Mouse (Mus musculus): ENCODE measurements at regions not wholly inside any gene's neighbourhood (a gene's known extent, or its start where the extent isn't known, plus 50 kb on each side); places are given as distances from the start of the nearest gene placed in this dataset.

GRCm38 (mm10) chr1:42233289-42233688 is 462.3 kb upstream of the Pou3f3 start:
- no peaks in the 10 kb centered on the region for H3K9me3 ChIP-seq (replicated peaks; ENCODE audit: control insufficient read depth, low read length)
- no peaks in the 10 kb centered on the region for H3K27me3 ChIP-seq (ENCODE audit: control insufficient read depth, insufficient read depth, low read length)
- WGBS = 26% methylated on average over 10 of the region's 10 CpGs
- no peaks in the 10 kb centered on the region for H3K36me3 ChIP-seq (ENCODE audit: control insufficient read depth, insufficient read depth, low read length)
- no peaks in the 10 kb centered on the region for H3K4me1 ChIP-seq (ENCODE audit: control insufficient read depth, insufficient read depth, low read length)
- H3K4me3 ChIP-seq (replicated peaks; ENCODE audit: low read length) = no peak overlapping the region
- no peak overlapping the region for H3K27ac ChIP-seq (ENCODE audit: low read length)
- H3K9ac ChIP-seq (ENCODE audit: low read length) = no peak overlapping the region
- no peak for ATAC-seq (ENCODE audit: insufficient read depth, low FRiP score)
- no peak overlapping the region for H3K4me2 ChIP-seq (ENCODE audit: low read depth, low read length)

GRCm38 (mm10) chr1:42236466-42237010 is 459.0 kb upstream of the Pou3f3 start:
- WGBS = 79% methylated on average over 2 of the region's 2 CpGs
- Histone ChIP-seq H3K27me3 (ENCODE audit: control insufficient read depth, insufficient read depth, low read length) (no peaks in the 10 kb centered on the region), H3K9me3 (replicated peaks; ENCODE audit: control insufficient read depth, low read length) (no peaks in the 10 kb centered on the region), H3K36me3 (ENCODE audit: control insufficient read depth, insufficient read depth, low read length) (no peaks in the 10 kb centered on the region), H3K27ac (ENCODE audit: low read length) (no peak overlapping the region), H3K4me1 (ENCODE audit: control insufficient read depth, insufficient read depth, low read length) (no peaks in the 10 kb centered on the region), H3K9ac (ENCODE audit: low read length) (no peak overlapping the region), H3K4me3 (replicated peaks; ENCODE audit: low read length) (no peak overlapping the region), H3K4me2 (ENCODE audit: low read depth, low read length) (no peak overlapping the region)
- ATAC-seq (ENCODE audit: insufficient read depth, low FRiP score) = no peak

- Histone ChIP-seq H3K4me2 (ENCODE audit: low read depth, low read length) (no peak overlapping the region), H3K27me3 (ENCODE audit: control insufficient read depth, insufficient read depth, low read length) (no peaks in the 10 kb centered on the region), H3K9me3 (replicated peaks; ENCODE audit: control insufficient read depth, low read length) (no peaks in the 10 kb centered on the region), H3K27ac (ENCODE audit: low read length) (no peak overlapping the region), H3K9ac (ENCODE audit: low read length) (no peak overlapping the region), H3K4me1 (ENCODE audit: control insufficient read depth, insufficient read depth, low read length) (0 out of 2 replicates have a peak, but pooled peaks cover 3% of the 10 kb centered on the region), H3K36me3 (ENCODE audit: control insufficient read depth, insufficient read depth, low read length) (no peaks in the 10 kb centered on the region), H3K4me3 (replicated peaks; ENCODE audit: low read length) (no peak overlapping the region)
- WGBS = 85% methylated on average over 3 of the region's 3 CpGs
- no peak for ATAC-seq (ENCODE audit: insufficient read depth, low FRiP score)
Observed at GRCm38 (mm10) chr1:42238408-42238807, 457.2 kb upstream of the Pou3f3 start.

- Histone ChIP-seq H3K9me3 (replicated peaks; ENCODE audit: control insufficient read depth, low read length) (no peaks in the 10 kb centered on the region), H3K27me3 (ENCODE audit: control insufficient read depth, insufficient read depth, low read length) (no peaks in the 10 kb centered on the region), H3K4me2 (ENCODE audit: low read depth, low read length) (no peak overlapping the region), H3K4me3 (replicated peaks; ENCODE audit: low read length) (no peak overlapping the region), H3K36me3 (ENCODE audit: control insufficient read depth, insufficient read depth, low read length) (no peaks in the 10 kb centered on the region), H3K9ac (ENCODE audit: low read length) (no peak overlapping the region), H3K27ac (ENCODE audit: low read length) (no peak overlapping the region), H3K4me1 (ENCODE audit: control insufficient read depth, insufficient read depth, low read length) (peaks cover 3% of the 10 kb centered on the region; the same call in 1 of the 2 replicates)
- no peak for ATAC-seq (ENCODE audit: insufficient read depth, low FRiP score)
- 44% methylated on average over 9 of the region's 9 CpGs for WGBS
Observed at GRCm38 (mm10) chr1:42241172-42241571, 454.4 kb upstream of the Pou3f3 start.

- 74% methylated on average over 11 of the region's 11 CpGs for WGBS
Observed at GRCm38 (mm10) chr1:42241601-42242220, 453.9 kb upstream of the Pou3f3 start.

GRCm38 (mm10) chr1:42242586-42243457 is 452.7 kb upstream of the Pou3f3 start:
- no peak overlapping the region for H3K27ac ChIP-seq (ENCODE audit: low read length)
- no peak overlapping the region for H3K4me3 ChIP-seq (replicated peaks; ENCODE audit: low read length)
- no peak overlapping the region for H3K9ac ChIP-seq (ENCODE audit: low read length)
- ATAC-seq (ENCODE audit: insufficient read depth, low FRiP score) = no peak
- no peaks in the 10 kb centered on the region for H3K36me3 ChIP-seq (ENCODE audit: control insufficient read depth, insufficient read depth, low read length)
- 35% methylated on average over 15 of the region's 15 CpGs for WGBS
- no peak overlapping the region for H3K4me2 ChIP-seq (ENCODE audit: low read depth, low read length)
- no peaks in the 10 kb centered on the region for H3K27me3 ChIP-seq (ENCODE audit: control insufficient read depth, insufficient read depth, low read length)
- H3K9me3 ChIP-seq (replicated peaks; ENCODE audit: control insufficient read depth, low read length) = no peaks in the 10 kb centered on the region
- H3K4me1 ChIP-seq (ENCODE audit: control insufficient read depth, insufficient read depth, low read length) = peaks cover 3% of the 10 kb centered on the region; the same call in 1 of the 2 replicates

More at GRCm38 (mm10) chr1:42241601-42242220, 453.9 kb upstream of the Pou3f3 start:
- Histone ChIP-seq H3K9me3 (replicated peaks; ENCODE audit: control insufficient read depth, low read length) (no peaks in the 10 kb centered on the region), H3K4me1 (ENCODE audit: control insufficient read depth, insufficient read depth, low read length) (peaks cover 3% of the 10 kb centered on the region; the same call in 1 of the 2 replicates), H3K9ac (ENCODE audit: low read length) (no peak overlapping the region), H3K36me3 (ENCODE audit: control insufficient read depth, insufficient read depth, low read length) (no peaks in the 10 kb centered on the region), H3K27ac (ENCODE audit: low read length) (no peak overlapping the region), H3K4me3 (replicated peaks; ENCODE audit: low read length) (no peak overlapping the region), H3K4me2 (ENCODE audit: low read depth, low read length) (no peak overlapping the region), H3K27me3 (ENCODE audit: control insufficient read depth, insufficient read depth, low read length) (no peaks in the 10 kb centered on the region)
- ATAC-seq (ENCODE audit: insufficient read depth, low FRiP score) = no peak

GRCm38 (mm10) chr1:42243458-42243855 is 452.1 kb upstream of the Pou3f3 start:
- Histone ChIP-seq H3K4me3 (replicated peaks; ENCODE audit: low read length) (no peak overlapping the region), H3K36me3 (ENCODE audit: control insufficient read depth, insufficient read depth, low read length) (no peaks in the 10 kb centered on the region), H3K4me1 (ENCODE audit: control insufficient read depth, insufficient read depth, low read length) (peaks cover 3% of the 10 kb centered on the region; the same call in 1 of the 2 replicates), H3K4me2 (ENCODE audit: low read depth, low read length) (0 out of 2 replicates have a peak overlapping the region, but pooled peaks have one; percentile 27), H3K9me3 (replicated peaks; ENCODE audit: control insufficient read depth, low read length) (no peaks in the 10 kb centered on the region), H3K27ac (ENCODE audit: low read length) (no peak overlapping the region), H3K27me3 (ENCODE audit: control insufficient read depth, insufficient read depth, low read length) (no peaks in the 10 kb centered on the region), H3K9ac (ENCODE audit: low read length) (no peak overlapping the region)
- no peak; the same call in 1 of the 2 replicates for ATAC-seq (ENCODE audit: insufficient read depth, low FRiP score)
- 36% methylated on average over 5 of the region's 5 CpGs for WGBS

- Histone ChIP-seq H3K9me3 (replicated peaks; ENCODE audit: control insufficient read depth, low read length) (no peaks in the 10 kb centered on the region), H3K27ac (ENCODE audit: low read length) (no peak overlapping the region), H3K9ac (ENCODE audit: low read length) (no peak overlapping the region), H3K4me2 (ENCODE audit: low read depth, low read length) (0 out of 2 replicates have a peak overlapping the region, but pooled peaks have one; percentile 27), H3K4me1 (ENCODE audit: control insufficient read depth, insufficient read depth, low read length) (peaks cover 3% of the 10 kb centered on the region; the same call in 1 of the 2 replicates), H3K27me3 (ENCODE audit: control insufficient read depth, insufficient read depth, low read length) (no peaks in the 10 kb centered on the region), H3K36me3 (ENCODE audit: control insufficient read depth, insufficient read depth, low read length) (no peaks in the 10 kb centered on the region), H3K4me3 (replicated peaks; ENCODE audit: low read length) (no peak overlapping the region)
- WGBS = 20% methylated on average over 14 of the region's 14 CpGs
- peak; percentile 37; the same call in 1 of the 2 replicates for ATAC-seq (ENCODE audit: insufficient read depth, low FRiP score)
Observed at GRCm38 (mm10) chr1:42243878-42244277, 451.7 kb upstream of the Pou3f3 start.

- H3K4me2 ChIP-seq (ENCODE audit: low read depth, low read length) = no peak overlapping the region
- no peak overlapping the region for H3K9ac ChIP-seq (ENCODE audit: low read length)
- H3K27ac ChIP-seq (ENCODE audit: low read length) = no peak overlapping the region
- no peak for ATAC-seq (ENCODE audit: insufficient read depth, low FRiP score)
- WGBS = 76% methylated on average over 3 of the region's 3 CpGs
- H3K4me3 ChIP-seq (replicated peaks; ENCODE audit: low read length) = no peak overlapping the region
- H3K4me1 ChIP-seq (ENCODE audit: control insufficient read depth, insufficient read depth, low read length) = no peaks in the 10 kb centered on the region
- H3K9me3 ChIP-seq (replicated peaks; ENCODE audit: control insufficient read depth, low read length) = no peaks in the 10 kb centered on the region
- H3K36me3 ChIP-seq (ENCODE audit: control insufficient read depth, insufficient read depth, low read length) = no peaks in the 10 kb centered on the region
- no peaks in the 10 kb centered on the region for H3K27me3 ChIP-seq (ENCODE audit: control insufficient read depth, insufficient read depth, low read length)
Observed at GRCm38 (mm10) chr1:42252386-42252785, 443.2 kb upstream of the Pou3f3 start.

All from stomach, embryonic 16.5 days (tissue).